Mouse (Mus musculus) cerebellum, postnatal 10 days (tissue): ENCODE measurements around the gene Rab2b.
"Not testable (repeated sequence)": the region's sequence is repeated elsewhere in the genome, so short reads cannot be mapped to it uniquely, and the experiment has no call there.

ENCODE experiments used
- DNase-seq, 2 experiments: peaks; one replicate each; pipeline ENCODE4 v3.0.0; 2021; ENCODE audit warnings: mixed read lengths in 2 of 2

Rab2b gene

DNA sequence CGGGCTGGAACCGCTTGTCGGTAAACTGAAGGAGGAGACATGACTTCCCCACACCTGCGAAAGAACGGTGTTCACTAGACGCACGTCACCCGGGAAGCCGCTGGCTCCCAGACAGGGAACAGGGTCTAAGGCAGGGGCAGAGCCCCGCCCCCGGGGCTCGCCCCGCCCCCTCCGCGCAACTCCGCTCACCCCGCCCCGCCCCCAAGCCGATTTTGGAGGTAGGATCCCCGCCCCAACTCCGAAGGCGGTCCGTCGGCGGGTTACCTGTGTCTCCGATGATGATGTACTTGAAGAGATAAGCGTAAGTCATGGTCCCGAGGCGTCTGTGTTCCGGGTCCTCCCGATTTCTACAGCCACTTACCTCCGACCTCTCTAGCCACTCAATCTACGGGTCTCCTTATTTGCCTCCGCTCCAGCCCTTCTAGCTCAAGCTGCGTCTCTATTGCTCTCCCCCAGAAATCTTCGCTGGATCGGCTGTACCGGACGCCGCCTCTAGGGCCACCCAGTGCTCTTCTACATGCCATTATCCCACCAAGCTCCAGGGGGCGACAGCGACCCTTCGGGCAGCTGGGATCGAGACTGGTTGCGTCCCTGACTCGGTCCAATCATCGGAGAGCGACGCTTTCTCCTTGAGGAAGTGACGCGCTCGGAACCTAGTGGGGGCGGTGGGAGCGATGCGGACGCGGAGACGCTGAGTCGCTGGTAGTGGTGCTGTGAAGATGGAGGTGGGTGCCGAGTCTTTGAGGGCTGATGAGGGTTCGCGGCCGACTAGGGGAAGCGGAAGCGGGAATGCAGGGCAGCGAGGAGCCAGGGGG lies at the start of gene Rab2b, which contains the start of gene Tox4:
Rab2b (minus strand) TSS at position 614 of the 815 bp plus-strand sequence.
Tox4 (plus strand) TSS at position 215 of the 815 bp plus-strand sequence.
- DNase-seq: peak; percentile 99

GRCm38 (mm10) chr14:52327910-52328812 lies 48.8 kb upstream of the Rab2b start, which contains the start of gene Sall2:
Sall2 (minus strand) TSS chr14:52328762.
- peak in 1 of 2 experiments; percentile 29 for DNase-seq

GRCm38 (mm10) chr14:52327375-52327901 lies 48.1 kb upstream of the Rab2b start:
- no peak for DNase-seq

DNA sequence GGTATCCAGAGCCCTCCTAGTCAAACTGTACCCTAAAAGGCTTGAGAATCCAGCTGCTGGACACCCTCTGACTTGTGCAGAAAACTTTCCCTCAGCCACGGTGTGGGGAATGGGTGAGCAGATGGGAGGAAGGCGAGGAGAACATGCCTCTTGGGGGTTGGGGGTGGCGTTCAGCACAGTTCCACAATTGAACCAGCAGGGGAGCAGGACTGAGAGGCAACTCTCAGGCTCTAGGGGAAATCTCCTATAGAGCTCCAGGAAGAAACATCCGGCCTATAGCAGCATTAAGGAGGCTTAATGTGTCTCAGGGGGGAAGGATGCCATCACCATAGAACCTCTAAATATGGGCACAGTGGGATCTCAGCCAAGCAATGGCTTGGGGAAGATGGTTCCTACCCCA lies 46.5 kb upstream of the Rab2b start:
- peak in 1 of 2 experiments; percentile 9 for DNase-seq

GRCm38 (mm10) chr14:52319361-52319760 lies 40.0 kb upstream of the Rab2b start:
- DNase-seq: peak in 1 of 2 experiments; percentile 29

DNA sequence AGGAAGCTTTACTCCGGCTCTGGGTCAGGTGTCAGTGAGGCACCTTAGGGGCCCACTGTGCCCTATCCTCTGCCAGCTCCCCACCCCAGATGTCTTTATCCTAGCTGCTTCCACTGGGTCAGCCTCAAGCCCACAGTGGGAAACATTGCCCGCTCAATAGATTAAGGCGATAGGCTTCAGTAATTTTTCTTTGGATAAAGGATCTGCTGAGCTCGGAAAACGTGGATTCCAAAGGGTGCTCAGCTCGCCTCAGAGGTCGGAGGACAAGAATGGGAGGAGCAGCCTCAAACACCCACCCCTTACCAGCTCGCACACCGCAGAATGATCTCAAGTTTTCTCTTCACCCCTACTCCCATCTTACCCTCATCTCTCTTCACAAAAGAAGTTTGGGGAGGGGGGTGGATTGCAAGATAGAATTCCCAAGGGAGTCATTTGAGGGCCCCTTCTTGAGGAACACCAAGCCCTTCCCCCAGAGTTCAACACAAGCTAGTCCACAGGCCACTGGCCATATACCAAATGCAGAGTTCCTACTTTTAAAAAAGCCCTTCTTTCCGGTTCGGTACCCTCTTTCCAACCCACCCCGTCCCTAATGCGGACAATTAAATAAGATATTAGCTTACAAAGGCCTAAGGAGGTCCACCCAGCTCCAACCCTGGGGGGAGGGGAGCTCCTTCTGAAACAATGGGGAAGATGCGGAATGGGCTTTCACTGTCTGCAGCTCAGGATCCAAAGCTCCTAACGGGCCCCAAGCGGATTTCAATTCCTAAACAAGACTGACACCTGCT lies 37.3 kb upstream of the Rab2b start:
- DNase-seq: peak; percentile 54 to 66

GRCm38 (mm10) chr14:52315792-52316440 lies 36.6 kb upstream of the Rab2b start:
- peak; percentile 88 to 91 for DNase-seq

- DNase-seq: peak in 1 of 2 experiments; percentile 30
Measured at GRCm38 (mm10) chr14:52315283-52315780, 36.0 kb upstream of the Rab2b start.

DNA sequence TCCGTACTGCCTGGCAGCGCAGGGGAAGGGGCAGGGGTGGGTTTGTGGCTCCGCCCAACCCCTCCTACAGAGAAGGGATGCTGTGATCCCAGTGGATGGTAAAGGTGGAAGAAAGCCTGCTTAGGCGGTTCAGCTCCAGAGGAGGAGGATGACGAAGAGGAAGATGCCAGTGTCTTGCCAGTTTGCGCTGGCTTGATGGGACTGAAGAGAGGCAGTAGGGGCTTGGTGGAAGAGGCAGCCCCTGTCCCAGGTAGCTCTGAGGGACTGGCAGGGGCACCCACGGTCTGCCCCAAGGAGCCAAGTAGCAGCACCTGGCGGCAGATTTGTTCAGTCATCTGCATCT lies 35.4 kb upstream of the Rab2b start:
- peak in 1 of 2 experiments; percentile 24 for DNase-seq

- DNase-seq: peak in 1 of 2 experiments; percentile 8
Measured at GRCm38 (mm10) chr14:52313931-52314807, 34.8 kb upstream of the Rab2b start.

DNA sequence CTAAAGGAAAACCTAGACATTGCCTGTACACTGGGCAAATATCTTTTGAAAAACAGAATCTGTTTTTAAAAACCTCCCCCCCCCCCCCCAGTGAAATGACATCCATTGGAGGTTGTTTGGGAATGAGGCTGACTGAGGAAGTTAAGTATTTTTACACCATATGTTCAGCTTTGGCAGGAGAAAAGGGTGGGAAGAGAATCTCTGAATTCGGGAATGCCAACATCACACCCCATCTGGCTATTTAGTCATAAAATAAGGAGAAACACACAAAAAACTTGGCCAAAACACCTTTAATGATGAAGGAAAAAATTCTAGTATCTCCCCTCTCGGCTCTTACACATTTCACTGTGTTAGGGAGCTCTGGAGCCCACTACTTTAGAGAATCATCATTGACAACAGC lies 31.6 kb upstream of the Rab2b start:
- no peak for DNase-seq

GRCm38 (mm10) chr14:52310343-52310742 lies 31.0 kb upstream of the Rab2b start:
- DNase-seq: peak in 1 of 2 experiments; percentile 31

GRCm38 (mm10) chr14:52306100-52306499 lies 26.8 kb upstream of the Rab2b start:
- DNase-seq: no peak

DNA sequence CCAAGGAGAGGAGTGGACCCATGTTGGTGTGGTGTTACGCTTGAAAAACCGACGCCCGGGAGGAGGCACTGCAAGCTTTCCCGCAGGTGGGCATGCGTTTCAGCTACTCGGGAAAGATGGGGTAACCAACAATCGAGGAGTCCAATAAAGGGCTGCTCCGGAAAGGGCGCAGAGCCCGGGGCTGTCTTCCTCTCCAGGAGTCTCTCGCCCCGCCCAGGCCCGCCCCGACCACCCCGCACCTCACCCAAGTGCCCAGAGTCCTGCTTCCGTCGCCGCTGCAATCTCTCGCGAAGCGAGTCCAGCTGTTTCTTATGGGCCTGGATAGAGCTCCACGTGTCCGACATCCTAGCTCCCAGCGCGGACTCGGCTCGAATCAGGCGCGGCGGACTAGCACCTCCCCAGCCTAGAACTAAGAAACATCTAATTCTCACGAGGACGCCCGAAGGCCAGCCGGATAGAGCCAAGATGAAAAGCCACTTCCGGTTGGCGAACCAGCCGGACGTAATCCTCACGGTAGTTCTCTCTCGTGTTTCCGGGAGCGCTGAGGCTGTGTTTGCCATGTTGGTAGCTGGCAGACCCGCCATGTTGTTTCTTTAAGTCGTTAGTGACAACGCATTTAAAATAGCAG lies 25.4 kb upstream of the Rab2b start, which contains the start of gene Mettl3:
Mettl3 (minus strand) TSS at position 485 of the 628 bp plus-strand sequence.
- DNase-seq: peak; percentile 93 to 95

GRCm38 (mm10) chr14:52303517-52303916 lies 24.2 kb upstream of the Rab2b start:
- not testable (repeated sequence) for DNase-seq

GRCm38 (mm10) chr14:52295558-52296264 lies 16.4 kb upstream of the Rab2b start:
- peak in 1 of 2 experiments; percentile 56 for DNase-seq

- DNase-seq: no peak
Measured at GRCm38 (mm10) chr14:52284191-52284590, 4.8 kb upstream of the Rab2b start.

DNA sequence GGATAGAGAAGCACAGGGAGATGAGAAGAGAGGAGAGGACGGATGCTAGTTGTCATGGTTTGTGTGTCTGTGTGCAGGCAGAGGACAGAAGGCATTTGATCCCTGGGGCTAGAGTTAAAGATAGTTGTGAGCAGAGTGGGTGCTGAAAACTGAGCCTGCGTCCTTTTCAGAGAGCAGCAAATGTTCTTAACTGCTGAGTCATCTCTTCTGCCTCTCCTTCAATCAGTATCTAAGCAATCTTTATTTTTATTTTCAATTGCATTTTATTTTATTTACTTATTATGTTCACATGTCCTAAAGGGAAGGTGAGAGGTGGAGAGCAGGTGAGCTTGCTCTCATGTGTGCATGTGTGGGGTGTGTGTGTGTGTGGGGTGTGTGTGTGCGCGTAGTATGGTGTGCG lies 4.3 kb upstream of the Rab2b start:
- no peak for DNase-seq

- DNase-seq: no peak
Measured at GRCm38 (mm10) chr14:52279747-52280120, 389 bp upstream of the Rab2b start.
